Mouse (Mus musculus): ENCODE results near the gene Nat8f4. TPM values are rescaled to one million over a fixed set of nuclear protein-coding genes. Genes with fewer than 3 reads are reported as not detected.

The Nat8f4 gene
- polyA plus RNA-seq, 1 experiment from 2014 or later: 6.8 TPM

- no peak overlapping the region for H3K4me2 ChIP-seq (replicated peaks)
- H3K9ac ChIP-seq (replicated peaks): no peak overlapping the region
- no peaks in the 10 kb centered on the region for H3K36me3 ChIP-seq
- WGBS: 82% methylated on average over 3 of the region's 3 CpGs
- no peaks in the 10 kb centered on the region for H3K9me3 ChIP-seq
- no peak overlapping the region for H3K4me3 ChIP-seq
- H3K27ac ChIP-seq (replicated peaks): no peak overlapping the region
- ATAC-seq (replicated peaks): no peak
- H3K4me1 ChIP-seq: no peaks in the 10 kb centered on the region
- no peaks in the 10 kb centered on the region for H3K27me3 ChIP-seq
These were observed 43.4 kb downstream of the Nat8f4 start for GRCm38 (mm10) chr6:85861247-85861646.

DNA sequence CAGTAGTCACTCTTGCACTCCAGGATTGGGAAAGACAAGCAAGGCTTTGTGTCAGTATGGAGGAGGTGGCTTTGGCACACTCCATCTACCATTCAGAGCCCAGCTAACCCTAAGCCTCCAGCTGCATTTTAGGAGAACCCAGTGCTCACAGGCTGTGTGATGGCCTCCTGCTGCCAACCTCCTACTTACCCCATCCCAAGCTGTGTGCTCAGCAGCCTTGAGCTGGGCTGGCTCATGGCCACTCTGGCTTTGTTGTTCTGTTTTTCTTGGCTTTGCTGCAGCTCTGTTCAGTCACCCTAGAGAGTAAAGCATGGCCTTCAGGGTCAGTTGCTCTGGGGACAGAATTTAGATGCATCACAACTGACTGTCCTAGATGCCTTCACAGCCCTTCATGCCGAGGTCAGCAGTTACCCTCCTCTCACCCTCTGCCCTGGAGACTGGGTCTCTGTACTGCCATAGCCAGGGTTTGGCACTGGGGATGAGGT is 48.4 kb downstream of the Nat8f4 start:
- no peaks in the 10 kb centered on the region for H3K9me3 ChIP-seq
- peak; percentile 53; the same call in 1 of the 2 replicates for ATAC-seq (replicated peaks)
- no peak overlapping the region for H3K4me2 ChIP-seq (replicated peaks)
- no peaks in the 10 kb centered on the region for H3K36me3 ChIP-seq
- no peak overlapping the region for H3K27ac ChIP-seq (replicated peaks)
- no peak overlapping the region for H3K9ac ChIP-seq (replicated peaks)
- H3K4me1 ChIP-seq: no peaks in the 10 kb centered on the region
- 81% methylated on average over 1 of the region's 1 CpGs for WGBS
- no peak overlapping the region for H3K4me3 ChIP-seq
- no peaks in the 10 kb centered on the region for H3K27me3 ChIP-seq

DNA sequence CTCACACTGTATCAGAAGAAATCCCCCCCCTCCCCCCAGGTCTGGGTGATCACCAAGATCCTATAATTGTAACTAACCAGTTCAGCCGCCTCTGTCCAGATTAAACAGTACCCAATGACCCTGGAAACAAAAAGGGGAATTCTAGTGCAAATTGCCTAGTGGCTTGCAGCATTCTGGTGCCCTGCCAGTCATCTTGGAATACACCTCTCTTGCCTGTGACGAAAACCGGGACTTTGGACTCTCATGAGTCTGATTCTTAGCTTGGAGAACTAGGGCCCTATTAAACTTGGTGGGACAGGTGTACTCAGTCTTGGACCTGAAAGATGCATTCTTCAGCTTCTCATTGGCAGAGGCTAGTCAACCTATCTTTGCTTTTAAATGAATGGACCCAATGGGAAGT is 51.2 kb downstream of the Nat8f4 start:
- no peaks in the 10 kb centered on the region for H3K27me3 ChIP-seq
- H3K36me3 ChIP-seq: no peaks in the 10 kb centered on the region
- no peaks in the 10 kb centered on the region for H3K4me1 ChIP-seq
- no peak for ATAC-seq (replicated peaks)
- no peaks in the 10 kb centered on the region for H3K9me3 ChIP-seq
- no peak overlapping the region for H3K9ac ChIP-seq (replicated peaks)
- WGBS: 68% methylated on average over 3 of the region's 3 CpGs
- no peak overlapping the region for H3K27ac ChIP-seq (replicated peaks)
- no peak overlapping the region for H3K4me3 ChIP-seq
- H3K4me2 ChIP-seq (replicated peaks): no peak overlapping the region

- H3K4me2 ChIP-seq (replicated peaks): no peak overlapping the region
- no peaks in the 10 kb centered on the region for H3K36me3 ChIP-seq
- H3K4me1 ChIP-seq: peaks cover 10% of the 10 kb centered on the region
- no peak overlapping the region for H3K9ac ChIP-seq (replicated peaks)
- H3K4me3 ChIP-seq: no peak overlapping the region
- no peaks in the 10 kb centered on the region for H3K27me3 ChIP-seq
- H3K9me3 ChIP-seq: no peaks in the 10 kb centered on the region
- no peak for ATAC-seq (replicated peaks)
- whole genome bisulfite sequencing: 88% methylated on average over 7 of the region's 7 CpGs
- H3K27ac ChIP-seq (replicated peaks): no peak overlapping the region
These were observed 53.5 kb downstream of the Nat8f4 start for GRCm38 (mm10) chr6:85851062-85851773.

- ATAC-seq (replicated peaks): no peak
- 8% methylated on average over 2 of the region's 2 CpGs for WGBS
- Histone ChIP-seq H3K9ac (replicated peaks) (no peak overlapping the region), H3K4me2 (replicated peaks) (no peak overlapping the region), H3K4me1 (peaks cover 10% of the 10 kb centered on the region), H3K36me3 (no peaks in the 10 kb centered on the region), H3K9me3 (no peaks in the 10 kb centered on the region), H3K4me3 (no peak overlapping the region), H3K27me3 (no peaks in the 10 kb centered on the region), H3K27ac (replicated peaks) (no peak overlapping the region)
These were observed 55.4 kb downstream of the Nat8f4 start for GRCm38 (mm10) chr6:85849240-85849639.

Other genes with a start within 250 kb of the Nat8f4 start
- gene Nat8f7, start 191.7 kb downstream of the Nat8f4 start, polyA plus RNA-seq (2015; fragmentation: Nextera tagmentation; extraction: Ambion mirVana): not detected in 2 replicates
- 0.24 and 0.34 TPM in 2 replicates for gene Nat8f3, start 139.1 kb downstream of the Nat8f4 start, polyA plus RNA-seq (2015; fragmentation: Nextera tagmentation; extraction: Ambion mirVana)
- gene Nat8f6, start 83.9 kb downstream of the Nat8f4 start, polyA plus RNA-seq (2015; fragmentation: Nextera tagmentation; extraction: Ambion mirVana): not detected in 2 replicates
- not detected in 2 replicates for gene Nat8f5, start 83.9 kb downstream of the Nat8f4 start, polyA plus RNA-seq (2015; fragmentation: Nextera tagmentation; extraction: Ambion mirVana)
- gene Nat8, start 72.8 kb downstream of the Nat8f4 start, polyA plus RNA-seq (2015; fragmentation: Nextera tagmentation; extraction: Ambion mirVana): not detected in 2 replicates
- not detected in 2 replicates for gene Nat8f2, start 35.7 kb downstream of the Nat8f4 start, polyA plus RNA-seq (2015; fragmentation: Nextera tagmentation; extraction: Ambion mirVana)
- 48.6 and 49.1 TPM in 2 replicates for gene Tprkb, start 7.0 kb upstream of the Nat8f4 start, polyA plus RNA-seq (2015; fragmentation: Nextera tagmentation; extraction: Ambion mirVana)
- 11.9 and 13.6 TPM in 2 replicates for gene Nat8f1, start 10.8 kb upstream of the Nat8f4 start, polyA plus RNA-seq (2015; fragmentation: Nextera tagmentation; extraction: Ambion mirVana)
- 42.7 and 47.9 TPM in 2 replicates for gene Dusp11, start 56.8 kb upstream of the Nat8f4 start, polyA plus RNA-seq (2015; fragmentation: Nextera tagmentation; extraction: Ambion mirVana)
- gene Figla, start 111.3 kb upstream of the Nat8f4 start, polyA plus RNA-seq (2015; fragmentation: Nextera tagmentation; extraction: Ambion mirVana): not detected in 2 replicates
- 224 and 230 TPM in 2 replicates for gene Add2, start 123.8 kb upstream of the Nat8f4 start, polyA plus RNA-seq (2015; fragmentation: Nextera tagmentation; extraction: Ambion mirVana)